Mouse (Mus musculus): Measurements from ENCODE around the gene Parn. TPM values are rescaled to one million over a fixed set of nuclear protein-coding genes. Genes with fewer than 3 reads are reported as not detected.
"Not testable (repeated sequence)": the region's sequence is repeated elsewhere in the genome, so short reads cannot be mapped to it uniquely, and the experiment has no call there.

The Parn gene
- polyA plus RNA-seq, 1 experiment from 2014 or later: 42.3 TPM

GRCm38 (mm10) chr16:13670896-13671295 is 2.9 kb upstream of the Parn start:
- H3K4me3 ChIP-seq: peak overlapping the region; percentile 96
- H3K4me2 ChIP-seq (replicated peaks): peak overlapping the region; percentile 71; the same call in 1 of the 2 replicates
- 77% methylated on average over 5 of the region's 5 CpGs for WGBS

GRCm38 (mm10) chr16:13669282-13669681 is 1.3 kb upstream of the Parn start:
- Histone ChIP-seq H3K27ac (replicated peaks) (no peak overlapping the region), H3K4me3 (no peak overlapping the region)
- WGBS: 90% methylated on average over 1 of the region's 1 CpGs

More at GRCm38 (mm10) chr16:13670896-13671295, 2.9 kb upstream of the Parn start:
- ATAC-seq (replicated peaks); H3K9ac ChIP-seq (replicated peaks); H3K9me3 ChIP-seq; H3K27me3 ChIP-seq; H3K27ac ChIP-seq (replicated peaks); H3K36me3 ChIP-seq: not testable (repeated sequence)
- peaks cover 27% of the 10 kb centered on the region for H3K4me1 ChIP-seq

GRCm38 (mm10) chr16:13668402-13669108 is 585 bp upstream of the Parn start:
- WGBS: 80% methylated on average over 10 of the region's 10 CpGs
- Histone ChIP-seq H3K4me2 (replicated peaks) (peak overlapping the region; percentile 69), H3K27ac (replicated peaks) (peak overlapping the region; percentile 75), H3K9ac (replicated peaks) (peak overlapping the region; percentile 69; the same call in 1 of the 2 replicates), H3K4me1 (peaks cover 25% of the 10 kb centered on the region), H3K4me3 (peak overlapping the region; percentile 83), H3K9me3 (no peaks in the 10 kb centered on the region), H3K27me3 (no peaks in the 10 kb centered on the region), H3K36me3 (peaks cover 5% of the 10 kb centered on the region; the same call in 1 of the 2 replicates)
- no peak for ATAC-seq (replicated peaks)

More at GRCm38 (mm10) chr16:13669282-13669681, 1.3 kb upstream of the Parn start:
- no peaks in the 10 kb centered on the region for H3K27me3 ChIP-seq
- no peak for ATAC-seq (replicated peaks)
- no peak overlapping the region for H3K4me2 ChIP-seq (replicated peaks)
- no peaks in the 10 kb centered on the region for H3K9me3 ChIP-seq
- H3K36me3 ChIP-seq: peaks cover 7% of the 10 kb centered on the region; the same call in 1 of the 2 replicates
- H3K4me1 ChIP-seq: peaks cover 27% of the 10 kb centered on the region
- no peak overlapping the region for H3K9ac ChIP-seq (replicated peaks)

- 96% methylated on average over 9 of the region's 9 CpGs for WGBS
- H3K27me3 ChIP-seq: no peaks in the 10 kb centered on the region
- ATAC-seq (replicated peaks): no peak
- no peak overlapping the region for H3K4me2 ChIP-seq (replicated peaks)
- peaks cover 43% of the 10 kb centered on the region for H3K36me3 ChIP-seq
- H3K4me3 ChIP-seq: no peak overlapping the region
- no peaks in the 10 kb centered on the region for H3K4me1 ChIP-seq
- no peaks in the 10 kb centered on the region for H3K9me3 ChIP-seq
- H3K9ac ChIP-seq (replicated peaks): no peak overlapping the region
- H3K27ac ChIP-seq (replicated peaks): no peak overlapping the region
Observed at GRCm38 (mm10) chr16:13660736-13661135, 7.2 kb downstream of the Parn start.

GRCm38 (mm10) chr16:13658886-13659285 is 9.1 kb downstream of the Parn start:
- no peak for ATAC-seq (replicated peaks)
- H3K4me1 ChIP-seq: no peaks in the 10 kb centered on the region
- H3K27ac ChIP-seq (replicated peaks): no peak overlapping the region
- H3K9me3 ChIP-seq: no peaks in the 10 kb centered on the region
- peaks cover 46% of the 10 kb centered on the region for H3K36me3 ChIP-seq
- WGBS: 94% methylated on average over 3 of the region's 3 CpGs
- no peak overlapping the region for H3K4me3 ChIP-seq
- H3K27me3 ChIP-seq: no peaks in the 10 kb centered on the region
- no peak overlapping the region for H3K9ac ChIP-seq (replicated peaks)
- no peak overlapping the region for H3K4me2 ChIP-seq (replicated peaks)

GRCm38 (mm10) chr16:13645930-13646329 is 22.0 kb downstream of the Parn start:
- Histone ChIP-seq H3K9me3 (no peaks in the 10 kb centered on the region), H3K4me2 (replicated peaks) (no peak overlapping the region), H3K27me3 (no peaks in the 10 kb centered on the region), H3K9ac (replicated peaks) (no peak overlapping the region), H3K27ac (replicated peaks) (no peak overlapping the region), H3K4me3 (no peak overlapping the region), H3K4me1 (no peaks in the 10 kb centered on the region), H3K36me3 (peaks cover 18% of the 10 kb centered on the region)
- ATAC-seq (replicated peaks): no peak
- 86% methylated on average over 4 of the region's 4 CpGs for WGBS

GRCm38 (mm10) chr16:13644474-13644873 is 23.5 kb downstream of the Parn start:
- no peaks in the 10 kb centered on the region for H3K9me3 ChIP-seq
- H3K4me3 ChIP-seq: no peak overlapping the region
- no peak overlapping the region for H3K27ac ChIP-seq (replicated peaks)
- no peak overlapping the region for H3K9ac ChIP-seq (replicated peaks)
- no peak for ATAC-seq (replicated peaks)
- H3K4me2 ChIP-seq (replicated peaks): no peak overlapping the region
- H3K4me1 ChIP-seq: no peaks in the 10 kb centered on the region
- 91% methylated on average over 3 of the region's 3 CpGs for WGBS
- H3K27me3 ChIP-seq: no peaks in the 10 kb centered on the region
- peaks cover 8% of the 10 kb centered on the region for H3K36me3 ChIP-seq

- H3K27ac ChIP-seq (replicated peaks): no peak overlapping the region
- peaks cover 8% of the 10 kb centered on the region for H3K36me3 ChIP-seq
- no peak overlapping the region for H3K9ac ChIP-seq (replicated peaks)
- 78% methylated on average over 7 of the region's 7 CpGs for WGBS
- no peak overlapping the region for H3K4me3 ChIP-seq
- no peaks in the 10 kb centered on the region for H3K27me3 ChIP-seq
- no peaks in the 10 kb centered on the region for H3K9me3 ChIP-seq
- H3K4me1 ChIP-seq: no peaks in the 10 kb centered on the region
- H3K4me2 ChIP-seq (replicated peaks): no peak overlapping the region
- no peak for ATAC-seq (replicated peaks)
Observed at GRCm38 (mm10) chr16:13640064-13640463, 27.9 kb downstream of the Parn start.

GRCm38 (mm10) chr16:13639508-13639907 is 28.5 kb downstream of the Parn start:
- peaks cover 6% of the 10 kb centered on the region for H3K36me3 ChIP-seq
- no peak overlapping the region for H3K9ac ChIP-seq (replicated peaks)
- H3K9me3 ChIP-seq: no peaks in the 10 kb centered on the region
- no peak overlapping the region for H3K27ac ChIP-seq (replicated peaks)
- H3K4me2 ChIP-seq (replicated peaks): no peak overlapping the region
- no peaks in the 10 kb centered on the region for H3K4me1 ChIP-seq
- H3K4me3 ChIP-seq: no peak overlapping the region
- WGBS: 92% methylated on average over 5 of the region's 5 CpGs
- H3K27me3 ChIP-seq: no peaks in the 10 kb centered on the region
- ATAC-seq (replicated peaks): no peak

GRCm38 (mm10) chr16:13638198-13638597 is 29.8 kb downstream of the Parn start:
- H3K36me3 ChIP-seq; H3K9me3 ChIP-seq; H3K27ac ChIP-seq (replicated peaks); ATAC-seq (replicated peaks); H3K4me3 ChIP-seq; H3K4me1 ChIP-seq; H3K9ac ChIP-seq (replicated peaks); H3K4me2 ChIP-seq (replicated peaks); H3K27me3 ChIP-seq: not testable (repeated sequence)
- 45% methylated on average over 2 of the region's 2 CpGs for WGBS

GRCm38 (mm10) chr16:13628345-13628744 is 39.6 kb downstream of the Parn start:
- H3K4me1 ChIP-seq: no peaks in the 10 kb centered on the region
- H3K4me2 ChIP-seq (replicated peaks): no peak overlapping the region
- 43% methylated on average over 5 of the region's 5 CpGs for WGBS
- no peaks in the 10 kb centered on the region for H3K27me3 ChIP-seq
- no peak for ATAC-seq (replicated peaks)
- H3K36me3 ChIP-seq: peaks cover 11% of the 10 kb centered on the region; the same call in 1 of the 2 replicates
- no peaks in the 10 kb centered on the region for H3K9me3 ChIP-seq
- no peak overlapping the region for H3K27ac ChIP-seq (replicated peaks)
- H3K4me3 ChIP-seq: no peak overlapping the region
- H3K9ac ChIP-seq (replicated peaks): no peak overlapping the region

- no peak for ATAC-seq (replicated peaks)
- H3K4me1 ChIP-seq: no peaks in the 10 kb centered on the region
- 96% methylated on average over 3 of the region's 3 CpGs for WGBS
Observed at GRCm38 (mm10) chr16:13621745-13622507, 46.0 kb downstream of the Parn start.

More at GRCm38 (mm10) chr16:13621745-13622507, 46.0 kb downstream of the Parn start:
- Histone ChIP-seq H3K9me3 (no peaks in the 10 kb centered on the region), H3K4me2 (replicated peaks) (no peak overlapping the region), H3K27me3 (no peaks in the 10 kb centered on the region), H3K27ac (replicated peaks) (no peak overlapping the region), H3K4me3 (no peak overlapping the region), H3K36me3 (peaks cover 12% of the 10 kb centered on the region; the same call in 1 of the 2 replicates), H3K9ac (replicated peaks) (no peak overlapping the region)
